9 mouse cellular contexts compared by ENCODE assay signal in genomic region chr9:117629771-117630170, GRCm38 (mm10). TPM values are rescaled to one million over a fixed set of nuclear protein-coding genes. Genes with fewer than 3 reads are reported as not detected.
DNase-seq lines count a peak whose midpoint lies in the region; ATAC-seq and TF ChIP-seq lines count a peak whose summit lies in the region.
"Had no signal": no experiment of that assay in that cellular context is flagged by ENCODE, and none has a peak within 500 bp of the region (broad histone marks: within the 10 kb centered on the region; RNA-seq: fewer than 3 reads in every experiment).

Rbms3 (minus strand) TSS chr9:117629913.

- no peaks in the 10 kb centered on the region for H3K9me3 ChIP-seq in lung, postnatal 0 days (ENCODE audit: low read length)
- H3K9me3 ChIP-seq in neural tube, embryonic 15.5 days (replicated peaks): no peaks in the 10 kb centered on the region

- H3K4me2 ChIP-seq in lung, postnatal 0 days (replicated peaks; ENCODE audit: low read depth, low read length): no peak within 1 kb of the TSS
- H3K4me2 ChIP-seq in neural tube, embryonic 15.5 days: no peak within 1 kb of the TSS

- no peak within 1 kb of the TSS for H3K9ac ChIP-seq in lung, postnatal 0 days (replicated peaks; ENCODE audit: low read depth)
- H3K9ac ChIP-seq in neural tube, embryonic 15.5 days (replicated peaks): no peak within 1 kb of the TSS

- H3K36me3 ChIP-seq in lung, postnatal 0 days (ENCODE audit: insufficient read depth, low read length): no peaks in the 10 kb centered on the region
- H3K36me3 ChIP-seq in neural tube, embryonic 15.5 days: no peaks in the 10 kb centered on the region

- no peak for ATAC-seq in lung, postnatal 0 days
- ATAC-seq in neural tube, embryonic 15.5 days (ENCODE audit: low FRiP score): no peak

- no peak within 1 kb of the TSS for H3K4me3 ChIP-seq in lung, postnatal 0 days (ENCODE audit: low read depth, low read length)
- no peak within 1 kb of the TSS for H3K4me3 ChIP-seq in neural tube, embryonic 15.5 days (replicated peaks)
- H3K4me3 ChIP-seq: megakaryocyte, embryonic 14.5 days had no signal

- no peak for TF ChIP-seq CTCF in lung, postnatal 0 days (IDR thresholded peaks at IDR 0.05)

- no peaks in the 10 kb centered on the region for H3K4me1 ChIP-seq in lung, postnatal 0 days (ENCODE audit: insufficient read depth, low read depth, low read length)
- H3K4me1 ChIP-seq in neural tube, embryonic 15.5 days: peaks cover 8% of the 10 kb centered on the region; the same call in 1 of the 2 replicates
- H3K4me1 ChIP-seq: megakaryocyte, embryonic 14.5 days had no signal

- H3K27ac ChIP-seq in lung, postnatal 0 days (ENCODE audit: low read length): no peak within 1 kb of the TSS
- H3K27ac ChIP-seq in neural tube, embryonic 15.5 days (replicated peaks): 0 out of 2 replicates have a peak within 1 kb of the TSS, but pooled peaks have one; percentile 5

- no peak for TF ChIP-seq EP300 in lung, postnatal 0 days (IDR thresholded peaks at IDR 0.05)

- H3K27me3 ChIP-seq in lung, postnatal 0 days (replicated peaks; ENCODE audit: insufficient read depth, low read length): no peaks in the 10 kb centered on the region
- no peaks in the 10 kb centered on the region for H3K27me3 ChIP-seq in neural tube, embryonic 15.5 days (replicated peaks)
- H3K27me3 ChIP-seq: megakaryocyte, embryonic 14.5 days had no signal

- DNase-seq in cerebellum, postnatal 10 days: peak; percentile 57 to 64
- DNase-seq in cerebellum, adult 11-12 months: no peak
- DNase-seq in lung, postnatal 0 days (ENCODE audit: low spot score): no peak
- DNase-seq in lung, postnatal 25 days (ENCODE audit: low spot score): no peak
- DNase-seq in layer of hippocampus, postnatal 10 days (ENCODE audit: low spot score in 2 of 2): no peak
- DNase-seq in embryo, embryonic 10 days (ENCODE audit: low spot score): no peak
- no peak for DNase-seq in adipocyte (ENCODE audit: low spot score)

- 70% methylated on average over 9 of the region's 9 CpGs for WGBS in lung, postnatal 0 days
- 79% methylated on average over 9 of the region's 9 CpGs for WGBS in neural tube, embryonic 15.5 days

RNA-seq across cellular contexts. Expression of gene Rbms3, which starts in this region (rescaled TPM):
- 48.9 and 63.2 TPM in 2 replicates for polyA plus RNA-seq in lung, postnatal 0 days (2015; fragmentation: Nextera tagmentation; extraction: Ambion mirVana)
- total RNA-seq in layer of hippocampus, postnatal 10 days (2021): 10 to 100 TPM; 17.2 to 18.2 TPM
- polyA plus RNA-seq in neural tube, embryonic 15.5 days (2015; fragmentation: Nextera tagmentation; extraction: Ambion mirVana): 83.4 and 87.4 TPM in 2 replicates

Comparison
In these comparisons a context has a peak if more than half of its experiments do, and no peak if none do; other contexts are left out.
1. DNase-seq: peak in cerebellum, postnatal 10 days (2 of 2); none in cerebellum, adult 11-12 months (single experiment), lung, postnatal 0 days (single experiment), lung, postnatal 25 days (single experiment), layer of hippocampus, postnatal 10 days (0 of 2), embryo, embryonic 10 days (single experiment) and adipocyte (single experiment).